Mouse (Mus musculus) lung, adult 2 months (tissue): Measurements from ENCODE around the gene Ptch1.

Experiments used
- CTCF ChIP-seq: fragments of 200-500 bp; IDR thresholded peaks from 2 replicates; pipeline ENCODE4 v1.5.1; 2011; ENCODE audit warnings: mild to moderate bottlenecking, low read length, control low read depth; ENCODE audit not compliant: insufficient read depth
- POLR2A ChIP-seq: fragments of 200-500 bp; IDR thresholded peaks from 2 replicates; pipeline ENCODE4 v1.6.1; 2011; ENCODE audit warnings: low read depth, mild to moderate bottlenecking, control low read depth, low read length, borderline replicate concordance; ENCODE audit errors: extremely low read depth

DNA sequence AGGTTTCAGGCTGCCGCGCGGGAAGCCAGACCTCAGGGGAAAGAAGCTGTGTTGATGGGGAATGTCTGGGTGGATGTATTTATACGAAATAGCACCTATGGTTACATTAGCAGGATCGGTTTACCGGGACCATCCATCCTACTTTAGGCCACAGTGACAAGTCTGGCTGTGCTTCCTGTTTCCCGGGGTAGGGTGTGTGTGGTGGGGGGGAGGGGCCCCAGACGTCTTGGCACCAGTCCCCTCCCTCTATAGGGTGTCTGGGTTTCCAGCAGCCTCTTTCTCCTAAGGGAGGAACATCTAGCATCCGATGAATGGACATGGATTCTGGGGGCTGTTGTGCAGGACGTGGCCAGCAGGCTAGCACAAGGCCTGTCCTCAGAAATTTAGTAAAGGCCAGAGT lies 36.3 kb upstream of the Ptch1 start:
- TF ChIP-seq CTCF = no peak
- TF ChIP-seq POLR2A = no peak
